Mouse (Mus musculus) midbrain, embryonic 11.5 days (tissue): ENCODE measurements at regions not wholly inside any gene's neighbourhood (a gene's known extent, or its start where the extent isn't known, plus 50 kb on each side); places are given as distances from the start of the nearest gene placed in this dataset.
"Not testable (repeated sequence)": the region's sequence is repeated elsewhere in the genome, so short reads cannot be mapped to it uniquely, and the experiment has no call there.

ENCODE experiments used
- ATAC-seq: fragments of 200-750 bp; cut with Nextera tagmentation; 2 replicates; pipeline ENCODE4 v1.8.0; 2017; ENCODE audit warnings: moderate TSS enrichment, moderate library complexity; ENCODE audit not compliant: low FRiP score
- DNase-seq: peaks from one replicate; pipeline ENCODE4 v3.0.0; 2015; ENCODE audit warnings: low spot score; ENCODE audit errors: missing footprints
- H3K27ac ChIP-seq: fragments of 300-500 bp; sonication (generic); 2 replicates; pipeline ENCODE4 v1.5.1; 2014; ENCODE audit warnings: low read depth, low read length
- H3K27me3 ChIP-seq: fragments of 300-500 bp; sonication (generic); 2 replicates; pipeline ENCODE4 v1.6.1; 2014; ENCODE audit warnings: mild to moderate bottlenecking, low read length, moderate library complexity, mixed read lengths; ENCODE audit not compliant: control insufficient read depth, insufficient read depth
- H3K36me3 ChIP-seq: fragments of 300-500 bp; sonication (generic); 2 replicates; pipeline ENCODE4 v1.6.1; 2014; ENCODE audit warnings: mild to moderate bottlenecking, low read length, moderate library complexity, mixed read lengths; ENCODE audit not compliant: control insufficient read depth, insufficient read depth
- H3K4me1 ChIP-seq: fragments of 300-500 bp; sonication (generic); 2 replicates; pipeline ENCODE4 v1.6.1; 2014; ENCODE audit warnings: low read length; ENCODE audit not compliant: control insufficient read depth, insufficient read depth
- H3K4me2 ChIP-seq: fragments of 300-500 bp; sonication (generic); 2 replicates; pipeline ENCODE4 v1.6.1; 2014; ENCODE audit warnings: mild to moderate bottlenecking, moderate library complexity
- H3K4me3 ChIP-seq: fragments of 300-500 bp; sonication (generic); 2 replicates; pipeline ENCODE4 v1.5.1; 2014; ENCODE audit warnings: low read depth, low read length
- H3K9ac ChIP-seq: fragments of 300-500 bp; sonication (generic); 2 replicates; pipeline ENCODE4 v1.6.1; 2014; ENCODE audit warnings: low read length
- H3K9me3 ChIP-seq: fragments of 300-500 bp; sonication (generic); 2 replicates; pipeline ENCODE4 v1.6.1; 2016; ENCODE audit warnings: low read length; ENCODE audit not compliant: control insufficient read depth
- WGBS: fragments of 180-500 bp; shearing (Covaris S2); extraction: QIAGEN DNeasy Blood & Tissue Kit; methylation state at CpG from one replicate; pipeline ENCODE4 v1.1.7; 2014; 5-methylcytosine and 5-hydroxymethylcytosine counted together

- H3K9ac ChIP-seq: no peak overlapping the region
- no peak overlapping the region for H3K4me3 ChIP-seq
- no peaks in the 10 kb centered on the region for H3K4me1 ChIP-seq
- H3K27ac ChIP-seq: no peak overlapping the region
- no peaks in the 10 kb centered on the region for H3K9me3 ChIP-seq
- no peak overlapping the region for H3K4me2 ChIP-seq
- ATAC-seq (no peak), DNase-seq (no peak)
- no peaks in the 10 kb centered on the region for H3K36me3 ChIP-seq
- H3K27me3 ChIP-seq: no peaks in the 10 kb centered on the region
- WGBS: 86% methylated on average over 1 of the region's 1 CpGs
These were observed 302.9 kb upstream of the Tusc1 start for GRCm38 (mm10) chr4:93638207-93638606.

GRCm38 (mm10) chr4:93598474-93598873 lies 263.2 kb upstream of the Tusc1 start:
- WGBS: 88% methylated on average over 1 of the region's 1 CpGs
- no peak overlapping the region for H3K9ac ChIP-seq
- H3K9me3 ChIP-seq: no peaks in the 10 kb centered on the region
- no peak overlapping the region for H3K27ac ChIP-seq
- ATAC-seq (no peak), DNase-seq (no peak)
- no peaks in the 10 kb centered on the region for H3K27me3 ChIP-seq
- no peaks in the 10 kb centered on the region for H3K4me1 ChIP-seq
- H3K4me2 ChIP-seq: no peak overlapping the region
- no peaks in the 10 kb centered on the region for H3K36me3 ChIP-seq
- H3K4me3 ChIP-seq: no peak overlapping the region

- H3K9ac ChIP-seq: no peak overlapping the region
- H3K4me1 ChIP-seq: no peaks in the 10 kb centered on the region
- H3K9me3 ChIP-seq: no peaks in the 10 kb centered on the region
- H3K27me3 ChIP-seq: no peaks in the 10 kb centered on the region
- no peak overlapping the region for H3K27ac ChIP-seq
- DNase-seq: no peak
- no peaks in the 10 kb centered on the region for H3K36me3 ChIP-seq
- WGBS: 86% methylated on average over 1 of the region's 1 CpGs
- H3K4me3 ChIP-seq: no peak overlapping the region
- no peak overlapping the region for H3K4me2 ChIP-seq
- 0 out of 2 replicates have a peak, but pooled peaks have one; percentile 50 for ATAC-seq
These were observed 249.0 kb upstream of the Tusc1 start for GRCm38 (mm10) chr4:93584328-93584727.

- WGBS: 75% methylated on average over 4 of the region's 4 CpGs
- DNase-seq (no peak), ATAC-seq (no peak)
- H3K27ac ChIP-seq: no peak overlapping the region
- no peak overlapping the region for H3K4me2 ChIP-seq
- no peaks in the 10 kb centered on the region for H3K9me3 ChIP-seq
- H3K9ac ChIP-seq: no peak overlapping the region
- no peak overlapping the region for H3K4me3 ChIP-seq
- H3K36me3 ChIP-seq: no peaks in the 10 kb centered on the region
- H3K4me1 ChIP-seq: no peaks in the 10 kb centered on the region
- no peaks in the 10 kb centered on the region for H3K27me3 ChIP-seq
These were observed 248.5 kb upstream of the Tusc1 start for GRCm38 (mm10) chr4:93583670-93584303.

- Histone ChIP-seq H3K27ac (no peak overlapping the region), H3K4me3 (no peak overlapping the region), H3K4me1 (no peaks in the 10 kb centered on the region), H3K9ac (no peak overlapping the region), H3K4me2 (no peak overlapping the region), H3K27me3 (no peaks in the 10 kb centered on the region), H3K36me3 (no peaks in the 10 kb centered on the region), H3K9me3 (no peaks in the 10 kb centered on the region)
- DNase-seq (no peak), ATAC-seq (0 out of 2 replicates have a peak, but pooled peaks have one; percentile 19)
- 87% methylated on average over 5 of the region's 5 CpGs for WGBS
These were observed 244.0 kb upstream of the Tusc1 start for GRCm38 (mm10) chr4:93579343-93579742.

- H3K4me2 ChIP-seq: no peak overlapping the region
- H3K27ac ChIP-seq: no peak overlapping the region
- ATAC-seq (no peak), DNase-seq (no peak)
- H3K4me1 ChIP-seq: no peaks in the 10 kb centered on the region
- H3K9me3 ChIP-seq: no peaks in the 10 kb centered on the region
- no peak overlapping the region for H3K9ac ChIP-seq
- no peak overlapping the region for H3K4me3 ChIP-seq
- WGBS: 84% methylated on average over 5 of the region's 5 CpGs
- H3K36me3 ChIP-seq: no peaks in the 10 kb centered on the region
- H3K27me3 ChIP-seq: no peaks in the 10 kb centered on the region
These were observed 232.4 kb upstream of the Tusc1 start for GRCm38 (mm10) chr4:93567487-93568259.

- H3K9ac ChIP-seq: no peak overlapping the region
- WGBS: 79% methylated on average over 5 of the region's 5 CpGs
- ATAC-seq (no peak), DNase-seq (no peak)
- no peaks in the 10 kb centered on the region for H3K4me1 ChIP-seq
- H3K27me3 ChIP-seq: no peaks in the 10 kb centered on the region
- H3K4me3 ChIP-seq: no peak overlapping the region
- no peak overlapping the region for H3K4me2 ChIP-seq
- H3K27ac ChIP-seq: no peak overlapping the region
- no peaks in the 10 kb centered on the region for H3K9me3 ChIP-seq
- no peaks in the 10 kb centered on the region for H3K36me3 ChIP-seq
These were observed 220.8 kb upstream of the Tusc1 start for GRCm38 (mm10) chr4:93555787-93556760.

GRCm38 (mm10) chr4:93555181-93555580 lies 219.9 kb upstream of the Tusc1 start:
- not testable (repeated sequence) for H3K36me3 ChIP-seq, H3K27me3 ChIP-seq, H3K9ac ChIP-seq, H3K4me1 ChIP-seq, H3K9me3 ChIP-seq, H3K27ac ChIP-seq, H3K4me2 ChIP-seq, DNase-seq, ATAC-seq, H3K4me3 ChIP-seq
- 86% methylated on average over 2 of the region's 2 CpGs for WGBS
